Mouse (Mus musculus): ENCODE data around the gene Zfp93. TPM values are rescaled to one million over a fixed set of nuclear protein-coding genes. Genes with fewer than 3 reads are reported as not detected.
A peak's percentile ranks its signal among the peaks of the same experiment; 100 is the strongest.

Zfp93 gene
- total RNA-seq, 2 experiments from 2014 or later: 11.0 to 11.5 TPM

DNA sequence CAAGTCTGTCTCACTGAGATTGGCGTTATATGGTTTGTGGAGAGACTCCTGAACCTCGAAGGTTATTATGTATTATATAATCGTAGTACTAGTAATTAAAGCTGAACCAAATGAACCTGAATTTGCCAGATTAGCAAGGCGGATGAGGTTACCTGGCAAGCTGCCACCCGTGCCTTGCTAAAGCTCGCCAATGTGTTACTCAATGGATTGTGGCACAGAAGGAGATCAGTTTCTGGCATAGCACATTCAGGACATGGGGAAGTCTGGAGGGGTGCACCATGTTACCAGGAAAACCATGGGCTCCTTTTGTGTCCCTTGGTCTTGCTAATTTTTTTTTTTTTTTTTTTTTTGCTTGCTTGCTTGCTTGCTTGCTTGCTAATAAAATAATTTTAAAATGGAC is 55.0 kb downstream of the Zfp93 start:
- no peak for DNase-seq (ENCODE audit: low spot score in 2 of 2)
- intact Hi-C loops (cut with DNase I): no loop called here

DNA sequence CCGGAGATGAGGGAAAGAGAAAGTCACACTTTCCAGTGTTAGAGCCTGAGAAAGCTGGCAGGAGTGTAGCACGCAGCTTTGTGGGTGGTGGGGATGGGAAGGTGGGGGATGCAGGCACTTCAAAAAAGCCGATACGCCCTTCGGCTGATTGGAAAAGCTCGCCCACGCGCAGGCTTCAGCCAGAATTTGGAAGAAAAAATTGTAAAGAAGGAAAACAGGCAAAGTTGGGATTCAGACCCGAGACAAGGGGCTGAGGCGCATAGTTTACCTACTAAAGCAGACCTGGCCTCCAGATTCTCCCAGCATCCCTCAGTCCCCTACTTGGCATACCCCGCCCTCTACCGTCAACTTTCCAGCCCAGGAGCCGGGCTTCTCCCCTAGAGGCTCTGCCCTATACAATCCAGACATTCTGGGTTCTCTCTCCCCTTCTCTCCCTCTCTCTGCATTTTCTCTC is 55.5 kb downstream of the Zfp93 start:
- peak; percentile 68 to 81 for DNase-seq (ENCODE audit: low spot score in 2 of 2)
- intact Hi-C loops (cut with DNase I): no loop called here

DNA sequence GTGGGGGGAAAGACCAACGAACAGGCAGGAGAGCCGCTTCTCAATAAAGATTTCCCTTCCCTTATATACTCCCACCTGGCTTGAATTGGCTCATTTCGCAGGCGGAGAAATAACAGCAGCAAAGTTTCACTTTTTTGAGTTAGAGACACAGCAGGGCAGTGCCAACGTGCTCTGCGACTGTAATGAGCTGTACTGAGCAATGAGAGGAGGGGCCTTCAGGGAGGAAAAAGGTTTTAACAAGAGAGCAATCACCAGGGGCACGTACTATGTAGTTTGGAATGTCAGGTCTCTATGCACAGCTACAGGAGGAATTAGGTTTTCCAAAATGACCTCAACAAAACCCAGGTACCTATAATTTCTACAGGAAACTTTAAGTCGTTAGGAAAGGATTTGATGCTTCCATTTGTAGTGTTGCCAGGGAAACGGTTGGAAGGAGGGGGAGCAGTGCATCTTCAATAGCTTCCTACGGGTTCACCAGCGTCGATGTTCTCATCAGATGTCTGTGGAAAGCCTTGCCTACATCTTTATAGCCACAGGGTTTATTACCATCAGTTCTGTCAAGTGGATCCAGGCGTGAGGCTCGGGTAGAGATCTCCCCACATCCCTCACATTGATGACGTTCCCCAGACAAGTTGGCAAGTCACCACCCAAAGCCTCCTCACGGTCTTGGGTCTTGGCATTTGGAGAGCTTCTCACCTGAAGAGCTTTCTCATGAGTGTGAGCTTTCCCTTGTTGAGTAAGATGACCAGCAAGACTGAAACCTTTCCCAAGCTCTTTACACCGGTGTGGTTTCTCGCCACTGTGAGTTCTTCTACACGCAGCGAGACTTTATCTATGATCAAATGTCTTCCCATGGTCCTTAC is 56.3 kb downstream of the Zfp93 start:
- intact Hi-C loops (cut with DNase I): no loop called here
- DNase-seq (ENCODE audit: low spot score in 2 of 2): peak; percentile 37 to 62

Other genes starting within 250 kb of the Zfp93 start
- not detected for gene Vmn1r183, start 217.2 kb upstream of the Zfp93 start, total RNA-seq (2021)
- gene Zfp180, start 188.5 kb upstream of the Zfp93 start, total RNA-seq (2021): 10 to 100 TPM; 47.1 to 47.6 TPM
- gene Zfp112, start 158.1 kb upstream of the Zfp93 start, total RNA-seq (2021): 10 to 100 TPM in 1 of 2 experiments, 1 to 10 TPM in 1; 8.4 to 10.2 TPM
- 10 to 100 TPM; 20.2 to 20.4 TPM for gene Zfp235, start 136.3 kb upstream of the Zfp93 start, total RNA-seq (2021)
- 1 to 10 TPM; 2.5 to 2.9 TPM for gene Zfp114, start 95.4 kb upstream of the Zfp93 start, total RNA-seq (2021)
- gene Zfp111, start 59.0 kb upstream of the Zfp93 start, total RNA-seq (2021): 10 to 100 TPM in 1 of 2 experiments, 1 to 10 TPM in 1; 8.9 to 12.6 TPM
- gene Zfp109, start 32.9 kb upstream of the Zfp93 start, total RNA-seq (2021): 10 to 100 TPM in 1 of 2 experiments, 1 to 10 TPM in 1; 7.9 to 10.5 TPM
- gene Zfp108, start 15.6 kb upstream of the Zfp93 start, total RNA-seq (2021): 1 to 10 TPM; 8.4 to 8.8 TPM
- gene Zfp61, start 30.8 kb downstream of the Zfp93 start, total RNA-seq (2021): 10 to 100 TPM; 19.3 to 20.8 TPM
- gene Zfp94, start 46.2 kb downstream of the Zfp93 start, total RNA-seq (2021): 10 to 100 TPM; 13.2 to 16.9 TPM
- gene Tescl, start 63.5 kb downstream of the Zfp93 start, total RNA-seq (2021): not detected
- gene Lypd5, start 78.8 kb downstream of the Zfp93 start, total RNA-seq (2021): not detected
- gene Kcnn4, start 99.8 kb downstream of the Zfp93 start, total RNA-seq (2021): under 1 TPM in 1 of 2 experiments, not detected in 1; 0.50 TPM
- gene Smg9, start 129.2 kb downstream of the Zfp93 start, total RNA-seq (2021): 10 to 100 TPM; 38.1 to 40.2 TPM
- under 1 TPM; 0.34 to 0.57 TPM for gene Irgc1, start 181.9 kb downstream of the Zfp93 start, total RNA-seq (2021)
- under 1 TPM; 0.71 to 0.73 TPM for gene Plaur, start 192.1 kb downstream of the Zfp93 start, total RNA-seq (2021)
- 100 to 1,000 TPM; 243 to 246 TPM for gene Cadm4, start 211.6 kb downstream of the Zfp93 start, total RNA-seq (2021)
- 10 to 100 TPM; 45.7 to 52.6 TPM for gene Zfp428, start 236.6 kb downstream of the Zfp93 start, total RNA-seq (2021)
- not detected for gene AC161166.1, start 242.0 kb downstream of the Zfp93 start, total RNA-seq (2021)